Mouse (Mus musculus) bone marrow macrophage, adult 2 months (primary cell): ENCODE data around the gene Mtm1.

ENCODE experiments used
- CTCF ChIP-seq: IDR thresholded peaks from 2 replicates; pipeline ENCODE4 v1.5.1; 2012; ENCODE audit warnings: low read depth, mild to moderate bottlenecking, low read length, moderate library complexity
- POLR2A ChIP-seq: IDR thresholded peaks from 2 replicates; pipeline ENCODE4 v1.6.1; 2012; ENCODE audit warnings: mild to moderate bottlenecking, low read depth, low read length, borderline replicate concordance

DNA sequence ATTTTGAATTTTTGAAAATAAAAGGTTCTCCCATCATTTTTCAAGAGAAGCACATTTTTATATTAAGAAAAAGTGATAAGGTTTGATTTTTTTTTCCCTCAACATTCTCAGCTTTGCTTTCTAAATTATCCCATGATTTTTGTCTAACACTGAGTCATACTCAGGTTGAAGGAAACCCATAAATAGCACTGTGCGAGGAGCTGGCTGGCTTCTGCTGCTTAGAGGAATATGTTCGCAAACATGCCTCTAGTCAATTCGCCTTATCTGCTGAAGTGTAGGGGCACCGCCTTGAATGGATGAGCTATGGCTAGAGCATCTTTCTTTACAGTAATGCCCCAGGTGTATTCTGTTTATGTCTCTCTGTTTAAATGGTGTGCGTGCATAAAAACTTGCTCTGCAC, 103.8 kb downstream of the Mtm1 start:
- no peak for TF ChIP-seq POLR2A
- TF ChIP-seq CTCF, result no peak
